Mouse (Mus musculus): ENCODE results near the gene Mtif3.

Mtif3 gene

DNA sequence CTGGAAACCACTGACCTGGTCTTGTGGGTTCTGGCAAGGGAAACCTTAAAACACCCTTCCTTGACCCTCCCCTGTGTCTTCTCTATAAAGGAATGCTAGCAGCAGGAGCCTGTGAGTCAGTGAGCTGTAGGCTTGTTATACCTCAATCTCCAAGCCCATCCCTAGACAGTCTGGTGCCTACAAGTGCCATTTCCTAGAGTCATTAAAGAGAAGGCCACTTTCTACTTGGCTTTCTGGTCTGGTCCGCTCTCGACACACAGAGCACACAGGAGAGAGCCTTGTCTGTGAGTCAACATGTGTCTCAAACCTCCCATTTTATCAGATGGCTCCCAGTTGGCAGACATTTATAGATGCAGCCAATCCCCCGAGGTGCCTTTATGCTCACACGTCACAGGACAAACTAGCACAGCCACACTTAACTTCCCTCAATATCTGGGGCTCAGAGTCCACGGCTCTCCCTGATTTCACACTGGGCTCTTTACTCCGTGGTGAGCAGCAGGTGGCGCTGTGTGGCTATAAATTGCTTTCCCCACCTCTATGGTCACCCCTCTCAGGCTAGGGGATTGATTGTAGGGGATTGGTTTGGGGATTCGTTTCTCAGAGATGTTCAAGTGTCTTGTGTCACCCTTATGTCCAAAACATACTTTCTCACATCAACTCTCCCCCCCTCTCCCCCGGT is 49.4 kb downstream of the Mtif3 start:
- peak; percentile 62 for DNase-seq (ENCODE audit: low spot score)

DNA sequence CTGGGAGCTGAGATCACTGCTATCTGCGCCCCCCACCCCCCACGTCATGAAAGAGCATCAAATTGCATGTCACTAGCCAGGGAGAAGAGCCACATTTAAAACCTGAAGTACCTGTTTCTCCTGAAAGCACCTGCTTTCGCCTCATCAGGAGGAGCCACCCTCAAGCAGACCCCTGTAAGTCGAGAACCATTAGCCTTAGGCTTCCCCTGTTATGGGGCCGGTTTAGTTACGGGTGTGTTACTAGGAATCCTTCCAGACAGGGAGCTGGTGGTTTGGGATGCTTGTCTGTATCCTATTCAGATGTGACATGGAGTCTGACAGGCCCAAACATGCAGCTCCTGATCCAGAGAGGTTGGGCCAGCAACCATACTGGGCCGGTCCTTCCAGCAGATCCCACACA is 50.2 kb downstream of the Mtif3 start:
- DNase-seq (ENCODE audit: low spot score), result no peak

DNA sequence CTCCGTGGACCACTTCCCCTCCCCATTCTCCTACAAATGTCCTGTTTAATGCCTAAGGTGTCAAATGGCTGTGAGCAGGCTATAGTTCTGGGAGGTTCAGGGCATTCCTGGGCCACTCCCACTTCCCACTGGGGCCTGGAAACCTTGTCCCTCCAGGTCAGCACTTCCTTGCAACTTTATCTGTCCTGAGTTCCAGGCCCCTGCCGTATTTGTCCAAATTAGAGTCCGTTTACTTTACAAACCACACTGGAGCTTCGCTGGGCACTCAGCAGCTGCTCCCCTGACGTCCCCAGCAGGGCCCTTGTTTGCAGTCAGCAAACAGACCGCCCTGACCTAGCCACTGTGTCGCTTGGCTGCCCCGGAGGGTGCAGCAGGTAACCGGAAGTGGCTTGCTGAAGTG is 51.4 kb downstream of the Mtif3 start:
- DNase-seq (ENCODE audit: low spot score), result no peak

DNA sequence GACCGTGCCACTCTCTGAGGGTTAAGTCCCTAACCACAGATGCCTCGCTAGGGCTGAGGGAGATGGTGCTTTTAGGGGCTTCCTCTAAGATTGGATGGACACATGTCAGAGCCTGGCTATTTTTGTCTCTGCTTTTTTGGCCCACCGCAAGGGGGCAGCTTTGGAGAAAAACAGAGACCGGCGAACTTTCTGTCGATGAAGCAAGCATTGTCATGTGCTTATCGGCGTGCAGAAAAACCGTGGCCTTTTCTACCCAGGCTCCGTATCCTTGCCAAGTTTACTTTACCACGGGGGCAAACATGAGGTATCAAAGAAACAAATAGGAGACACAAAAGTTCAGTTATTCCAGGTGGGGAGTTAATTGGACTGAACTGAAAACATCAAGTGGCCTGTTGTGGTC is 55.0 kb downstream of the Mtif3 start:
- no peak for DNase-seq (ENCODE audit: low spot score)

DNA sequence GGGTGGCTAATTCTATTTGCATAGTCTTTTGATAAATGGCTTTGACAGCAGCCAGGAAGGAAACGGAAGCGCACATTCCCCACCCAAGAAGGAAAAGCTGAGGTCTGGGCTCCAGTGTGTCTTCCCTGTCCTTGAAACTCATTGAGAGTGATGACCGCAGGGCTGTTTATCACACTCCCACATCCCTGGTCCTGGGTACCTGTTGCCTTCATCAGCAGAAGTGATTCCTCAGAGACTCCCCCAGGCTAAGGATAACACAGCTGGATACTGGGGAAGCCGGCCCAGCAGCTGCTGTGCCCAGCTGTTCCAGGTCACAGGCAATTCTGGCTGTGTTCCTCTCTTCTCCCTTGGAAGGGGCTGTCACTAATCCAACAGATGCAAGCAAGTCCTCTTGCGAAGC is 56.1 kb downstream of the Mtif3 start:
- no peak for DNase-seq (ENCODE audit: low spot score)

DNA sequence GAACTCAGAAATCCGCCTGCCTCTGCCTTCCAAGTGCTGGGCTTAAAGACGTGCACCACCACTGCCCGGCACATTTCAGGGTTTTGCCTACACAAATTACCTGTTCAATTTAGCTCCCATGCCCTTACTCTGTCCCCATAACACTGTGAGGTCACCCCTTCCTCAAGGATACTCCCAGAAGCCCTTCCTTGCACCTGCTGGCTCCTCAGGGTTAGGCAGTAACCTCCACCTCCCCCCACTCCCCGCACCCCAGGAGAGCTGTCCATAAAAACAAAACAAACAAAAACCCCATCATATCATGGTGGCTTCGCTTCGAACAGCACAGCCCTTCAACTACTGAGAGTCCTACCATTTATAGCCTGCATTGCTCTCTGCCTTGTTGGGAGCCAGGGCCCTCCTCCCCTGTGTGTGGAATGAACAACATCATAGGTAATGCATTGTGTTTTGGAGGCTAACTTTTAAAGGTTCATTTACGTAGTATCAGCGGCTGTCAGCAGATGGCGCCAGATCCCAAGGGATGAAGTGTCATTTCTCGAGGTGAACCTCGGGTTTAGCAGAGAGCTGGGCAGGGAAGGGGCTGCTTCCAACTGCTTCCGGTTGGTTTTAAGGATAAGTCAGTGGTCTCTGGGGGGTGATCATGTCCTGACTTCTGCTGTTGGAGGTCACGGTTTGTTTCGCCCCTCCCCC is 58.0 kb downstream of the Mtif3 start:
- peak; percentile 71 for DNase-seq (ENCODE audit: low spot score)

DNA sequence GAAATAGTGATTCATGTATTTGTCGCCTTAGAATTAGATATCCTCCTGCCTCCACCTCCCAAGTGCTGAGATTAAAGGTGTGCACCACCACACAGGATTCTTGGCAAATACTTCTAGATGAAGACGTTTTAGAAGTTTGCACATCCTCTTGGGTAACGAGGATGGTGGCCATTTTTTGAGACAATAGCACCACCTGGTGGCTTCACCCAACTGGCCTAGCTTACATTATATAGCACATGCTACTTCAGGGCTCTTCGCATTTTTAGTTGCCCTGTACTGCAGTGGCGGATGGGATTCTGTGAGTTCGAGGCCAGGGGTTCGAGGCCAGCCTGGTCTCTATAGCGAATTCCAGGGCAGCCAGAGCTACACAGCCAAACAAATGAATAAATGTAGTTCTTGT is 59.2 kb downstream of the Mtif3 start:
- DNase-seq (ENCODE audit: low spot score), result peak; percentile 63
